Mouse (Mus musculus) left cerebral cortex, adult 9 months (tissue): Measurements from ENCODE around the gene Pmel.

ENCODE experiments used
- DNase-seq, 2 experiments: peaks; one replicate each; pipeline ENCODE4 v3.0.0; 2022; ENCODE audit warnings: low spot score in 2 of 2

Gene Pmel

GRCm38 (mm10) chr10:128748252-128748864 lies 44.4 kb downstream of the Pmel start:
- peak; percentile 62 to 74 for DNase-seq
